In the genomic region with DNA sequence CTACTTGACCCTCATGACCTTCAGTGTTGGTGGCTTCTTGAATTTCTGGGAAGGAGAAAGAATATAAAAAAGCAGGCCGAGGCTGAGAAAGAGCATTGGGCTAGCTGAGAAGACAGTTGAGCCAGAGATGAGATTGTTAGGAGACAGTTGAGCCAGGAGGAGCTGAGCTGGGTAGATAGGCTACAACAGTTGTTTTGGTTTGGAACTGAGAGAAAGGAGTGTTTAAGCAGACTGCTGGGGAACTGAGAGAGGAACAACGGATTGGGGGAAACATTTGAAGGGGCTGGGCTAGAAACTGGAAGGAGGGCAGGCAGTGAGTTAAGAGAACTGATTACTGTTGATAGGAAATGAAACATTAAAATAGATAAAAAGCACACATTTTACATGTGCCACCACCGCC, we compare ENCODE assay signal across 27 mouse cellular contexts. TPM values are rescaled to one million over a fixed set of nuclear protein-coding genes. Genes with fewer than 3 reads are reported as not detected.
DNase-seq lines count a peak whose midpoint lies in the region; ATAC-seq and TF ChIP-seq lines count a peak whose summit lies in the region.
"Had no signal": no experiment of that assay in that cellular context is flagged by ENCODE, and none has a peak within 500 bp of the region (broad histone marks: within the 10 kb centered on the region; RNA-seq: fewer than 3 reads in every experiment).

No protein-coding gene starts in this region.

- DNase-seq in liver, embryonic 14.5 days (ENCODE audit: low read depth in 3 of 3, low spot score in 3 of 3), result no peak
- no peak for DNase-seq in liver, embryonic 11.5 days (ENCODE audit: low spot score)
- DNase-seq in cerebellum, postnatal 10 days, result no peak
- no peak for DNase-seq in midbrain, embryonic 10.5 days (ENCODE audit: low spot score)
- DNase-seq: adrenal gland, adult 8-10 months; adrenal gland, postnatal 25 days; cerebellum, adult 11-12 months; cerebellum, adult 8-10 months; cerebellum, postnatal 14 days; forebrain, postnatal 0 days; gastrocnemius, postnatal 25 days; heart, postnatal 10 days; heart, postnatal 36 days had no signal

- peaks cover 8% of the 10 kb centered on the region; the same call in 1 of the 2 replicates for H3K27me3 ChIP-seq in liver, embryonic 14.5 days (ENCODE audit: control insufficient read depth, insufficient read depth, low read length)
- H3K27me3 ChIP-seq in liver, embryonic 11.5 days (replicated peaks; ENCODE audit: control insufficient read depth, insufficient read depth, low read length), result peaks cover 16% of the 10 kb centered on the region
- peaks cover 33% of the 10 kb centered on the region for H3K27me3 ChIP-seq in midbrain, embryonic 10.5 days (ENCODE audit: low read depth, poor library complexity, severe bottlenecking)
- H3K27me3 ChIP-seq: embryonic facial prominence, embryonic 15.5 days; heart, embryonic 15.5 days had no signal

- peaks cover 0 to 3% of the 10 kb centered on the region in 2 experiments; a peak in 1 of 4 replicates for H3K4me1 ChIP-seq in liver, embryonic 14.5 days (replicated peaks; ENCODE audit: control insufficient read depth in 2 of 2, insufficient read depth in 2 of 2, low read length in 1 of 2)
- H3K4me1 ChIP-seq in liver, embryonic 11.5 days (replicated peaks; ENCODE audit: control insufficient read depth, insufficient read depth, low read length), result peaks cover 5% of the 10 kb centered on the region; the same call in 1 of the 2 replicates
- H3K4me1 ChIP-seq in midbrain, embryonic 10.5 days, result peaks cover 17% of the 10 kb centered on the region

- H3K27ac ChIP-seq in liver, embryonic 14.5 days, result no peak overlapping the region
- H3K27ac ChIP-seq in liver, embryonic 11.5 days (ENCODE audit: low read depth, low read length), result no peak overlapping the region
- no peak overlapping the region for H3K27ac ChIP-seq in midbrain, embryonic 10.5 days (replicated peaks)
- H3K27ac ChIP-seq: embryonic facial prominence, embryonic 12.5 days; embryonic facial prominence, embryonic 15.5 days; heart, embryonic 15.5 days; hindbrain, embryonic 10.5 days; hindbrain, embryonic 13.5 days had no signal

- no peaks in the 10 kb centered on the region for H3K36me3 ChIP-seq in liver, embryonic 14.5 days (replicated peaks; ENCODE audit: control insufficient read depth, insufficient read depth, low read depth)
- H3K36me3 ChIP-seq in liver, embryonic 11.5 days (ENCODE audit: control insufficient read depth, insufficient read depth, low read length), result no peaks in the 10 kb centered on the region
- H3K36me3 ChIP-seq in midbrain, embryonic 10.5 days, result no peaks in the 10 kb centered on the region
- H3K36me3 ChIP-seq: embryonic facial prominence, embryonic 12.5 days; embryonic facial prominence, embryonic 15.5 days; heart, embryonic 15.5 days; hindbrain, embryonic 10.5 days; hindbrain, embryonic 13.5 days had no signal

- no peaks in the 10 kb centered on the region for H3K9me3 ChIP-seq in liver, embryonic 14.5 days (ENCODE audit: control insufficient read depth, low read length)
- no peaks in the 10 kb centered on the region for H3K9me3 ChIP-seq in liver, embryonic 11.5 days (ENCODE audit: control insufficient read depth, low read length)
- H3K9me3 ChIP-seq in midbrain, embryonic 10.5 days (replicated peaks), result no peaks in the 10 kb centered on the region
- H3K9me3 ChIP-seq: embryonic facial prominence, embryonic 12.5 days; embryonic facial prominence, embryonic 15.5 days; heart, embryonic 15.5 days had no signal

- H3K9ac ChIP-seq in liver, embryonic 14.5 days (replicated peaks), result no peak overlapping the region
- no peak overlapping the region for H3K9ac ChIP-seq in liver, embryonic 11.5 days (ENCODE audit: low read depth, low read length)
- H3K9ac ChIP-seq: embryonic facial prominence, embryonic 12.5 days; embryonic facial prominence, embryonic 15.5 days; forebrain, postnatal 0 days; heart, embryonic 12.5 days; heart, embryonic 15.5 days; hindbrain, embryonic 13.5 days had no signal

- H3K4me2 ChIP-seq in liver, embryonic 14.5 days (ENCODE audit: low read depth), result no peak overlapping the region
- no peak overlapping the region for H3K4me2 ChIP-seq in liver, embryonic 11.5 days
- H3K4me2 ChIP-seq: embryonic facial prominence, embryonic 12.5 days; embryonic facial prominence, embryonic 15.5 days; heart, embryonic 12.5 days; heart, embryonic 15.5 days; hindbrain, embryonic 13.5 days had no signal

- no peak for ATAC-seq in liver, embryonic 14.5 days (ENCODE audit: insufficient read depth)
- ATAC-seq in liver, embryonic 11.5 days (replicated peaks; ENCODE audit: low FRiP score), result no peak
- ATAC-seq in common myeloid progenitor, adult 5-6 weeks (replicated peaks; ENCODE audit: low read depth, poor library complexity, severe bottlenecking), result peak; percentile 41
- ATAC-seq in megakaryocyte progenitor cell, adult 5-6 weeks (replicated peaks; ENCODE audit: poor library complexity), result peak; percentile 62
- ATAC-seq: activated CD4-positive, CD25-positive, alpha-beta regulatory T cell, adult 4 months; CD4-positive, CD25-positive, alpha-beta regulatory T cell, adult 4 months; forebrain, embryonic 14.5 days; forebrain, postnatal 0 days; hindbrain, embryonic 16.5 days had no signal

- no peak overlapping the region for H3K4me3 ChIP-seq in liver, embryonic 14.5 days (ENCODE audit: insufficient read depth in 1 of 2, low read depth in 2 of 2, low read length in 2 of 2)
- H3K4me3 ChIP-seq in liver, embryonic 11.5 days (ENCODE audit: low read depth, low read length), result no peak overlapping the region
- no peak overlapping the region for H3K4me3 ChIP-seq in midbrain, embryonic 10.5 days
- H3K4me3 ChIP-seq: embryonic facial prominence, embryonic 12.5 days; embryonic facial prominence, embryonic 15.5 days; heart, embryonic 12.5 days; heart, embryonic 15.5 days; hindbrain, embryonic 10.5 days; hindbrain, embryonic 13.5 days had no signal

- TF ChIP-seq EP300 in liver, embryonic 14.5 days (IDR thresholded peaks at IDR 0.05; ENCODE audit: low read depth), result peak; percentile 57

- TF ChIP-seq CTCF in liver, embryonic 14.5 days (IDR thresholded peaks at IDR 0.05; ENCODE audit: low read depth), result no peak

- 10% methylated on average over 3 of the region's 3 CpGs for WGBS in liver, embryonic 14.5 days (ENCODE audit: insufficient replicate concordance)
- WGBS in liver, embryonic 11.5 days, result 50% methylated on average over 3 of the region's 3 CpGs
- 61% methylated on average over 3 of the region's 3 CpGs for WGBS in midbrain, embryonic 10.5 days

RNA-seq across cellular contexts. Expression of gene Ramp1, which starts 3.6 kb away (rescaled TPM):
- 2.4 and 2.5 TPM in 2 replicates for polyA plus RNA-seq in liver, embryonic 14.5 days (2012; rRNA removed)
- polyA plus RNA-seq in liver, embryonic 14.5 days (2014; fragmentation: Nextera tagmentation; extraction: Ambion mirVana), result 4.9 and 5.2 TPM in 2 replicates
- polyA plus RNA-seq in liver, embryonic 11.5 days (2014; fragmentation: Nextera tagmentation; extraction: Ambion mirVana), result 3.5 and 4.0 TPM in 2 replicates
- total RNA-seq in common myeloid progenitor, adult 5-6 weeks (2017), result 89.1 and 108 TPM in 2 replicates
- 184 and 191 TPM in 2 replicates for total RNA-seq in megakaryocyte progenitor cell, adult 5-6 weeks (2015)
- 174 and 180 TPM in 2 replicates for total RNA-seq in megakaryocyte progenitor cell, adult 5-6 weeks (2017)
- polyA plus RNA-seq in midbrain, embryonic 10.5 days (2016; fragmentation: Nextera tagmentation; extraction: Ambion mirVana), result 0.47 and 0.48 TPM in 2 replicates

RNA-seq across cellular contexts. Expression of gene Rbm44, which starts 31.1 kb away (rescaled TPM):
- polyA plus RNA-seq in liver, embryonic 14.5 days (2012; rRNA removed), result 0.31 and 0.95 TPM in 2 replicates
- 0.94 and 1.4 TPM in 2 replicates for polyA plus RNA-seq in liver, embryonic 14.5 days (2014; fragmentation: Nextera tagmentation; extraction: Ambion mirVana)
- 2.4 TPM in 2 replicates for polyA plus RNA-seq in liver, embryonic 11.5 days (2014; fragmentation: Nextera tagmentation; extraction: Ambion mirVana)
- total RNA-seq in common myeloid progenitor, adult 5-6 weeks (2017), result 7.7 and 10.4 TPM in 2 replicates
- total RNA-seq in megakaryocyte progenitor cell, adult 5-6 weeks (2015), result 3.9 and 5.3 TPM in 2 replicates
- 6.4 and 6.5 TPM in 2 replicates for total RNA-seq in megakaryocyte progenitor cell, adult 5-6 weeks (2017)
- 0.36 and 0.51 TPM in 2 replicates for polyA plus RNA-seq in midbrain, embryonic 10.5 days (2016; fragmentation: Nextera tagmentation; extraction: Ambion mirVana)
- total RNA-seq: adrenal gland, adult 8-10 months; gastrocnemius, adult 8-10 months; gastrocnemius, postnatal 25 days; heart, postnatal 36 days had no signal
- polyA plus RNA-seq: C2C12 had no signal

Comparison
In these comparisons a context has a peak if more than half of its experiments do, and no peak if none do; other contexts are left out.
1. ATAC-seq: peak in common myeloid progenitor, adult 5-6 weeks (single experiment) and megakaryocyte progenitor cell, adult 5-6 weeks (single experiment); none in liver, embryonic 14.5 days (single experiment) and liver, embryonic 11.5 days (single experiment).